Mouse (Mus musculus) kidney, embryonic 14.5 days (tissue): Measurements from ENCODE around the gene Spag7. TPM values are rescaled to one million over a fixed set of nuclear protein-coding genes. Genes with fewer than 3 reads are reported as not detected.

Experiments
- ATAC-seq: fragments of 200-750 bp; cut with Nextera tagmentation; 2 replicates; pipeline ENCODE4 v1.8.0; 2017; ENCODE audit warnings: moderate number of reproducible peaks, mild to moderate bottlenecking, moderate TSS enrichment, moderate library complexity; ENCODE audit not compliant: low FRiP score, low TSS enrichment
- H3K27ac ChIP-seq: fragments of 300-500 bp; sonication (generic); 2 replicates; pipeline ENCODE4 v1.5.1; 2014; ENCODE audit warnings: low read depth, mild to moderate bottlenecking, low read length, moderate library complexity, mixed read lengths
- H3K27me3 ChIP-seq: fragments of 300-500 bp; sonication (generic); 2 replicates; pipeline ENCODE4 v1.6.1; 2014; ENCODE audit warnings: mild to moderate bottlenecking, low read length; ENCODE audit not compliant: control insufficient read depth, insufficient read depth
- H3K36me3 ChIP-seq: fragments of 300-500 bp; sonication (generic); 2 replicates; pipeline ENCODE4 v1.6.1; 2014; ENCODE audit warnings: low read length, mixed read lengths; ENCODE audit not compliant: control insufficient read depth, insufficient read depth
- H3K4me1 ChIP-seq: fragments of 300-500 bp; sonication (generic); 2 replicates; pipeline ENCODE4 v1.6.1; 2014; ENCODE audit warnings: low read length, mixed read lengths; ENCODE audit not compliant: control insufficient read depth, insufficient read depth
- H3K4me2 ChIP-seq: fragments of 300-500 bp; sonication (generic); replicated peaks from 2 replicates; pipeline ENCODE4 v1.6.1; 2014; ENCODE audit warnings: low read depth, mild to moderate bottlenecking, low read length
- H3K4me3 ChIP-seq: fragments of 300-500 bp; sonication (generic); 2 replicates; pipeline ENCODE4 v1.5.1; 2014; ENCODE audit warnings: mild to moderate bottlenecking, low read length
- H3K9ac ChIP-seq: fragments of 300-500 bp; sonication (generic); 2 replicates; pipeline ENCODE4 v1.6.1; 2014; ENCODE audit warnings: low read depth, mild to moderate bottlenecking, low read length, moderate library complexity
- H3K9me3 ChIP-seq: fragments of 300-500 bp; sonication (generic); 2 replicates; pipeline ENCODE4 v1.6.1; 2016; ENCODE audit warnings: low read length; ENCODE audit not compliant: control insufficient read depth
- WGBS: fragments of 180-500 bp; shearing (Covaris S2); extraction: QIAGEN DNeasy Blood & Tissue Kit; methylation state at CpG from one replicate; pipeline ENCODE4 v1.1.7; 2014; 5-methylcytosine and 5-hydroxymethylcytosine counted together
- polyA plus RNA-seq: library from polyadenylated mRNA; unstranded; fragments of >200 nt; fragmentation: Nextera tagmentation; extraction: Ambion mirVana; gene quantifications from 2 replicates; pipeline ENCODE4 v1.2.1, GENCODE M21; 2014

The Spag7 gene
- polyA plus RNA-seq, 1 experiment from 2014 or later: 177 TPM

GRCm38 (mm10) chr11:70645461-70646258 lies 23.6 kb downstream of the Spag7 start:
- peaks cover 53% of the 10 kb centered on the region for H3K36me3 ChIP-seq
- peak overlapping the region; percentile 86; the same call in 1 of the 2 replicates for H3K27ac ChIP-seq
- peak overlapping the region; percentile 79 for H3K9ac ChIP-seq
- H3K4me3 ChIP-seq: peak overlapping the region; percentile 78
- H3K27me3 ChIP-seq: no peaks in the 10 kb centered on the region
- WGBS: 87% methylated on average over 12 of the region's 12 CpGs
- no peaks in the 10 kb centered on the region for H3K9me3 ChIP-seq
- H3K4me2 ChIP-seq: peak overlapping the region; percentile 87
- ATAC-seq: no peak
- H3K4me1 ChIP-seq: peaks cover 24% of the 10 kb centered on the region

GRCm38 (mm10) chr11:70644564-70645103 lies 24.6 kb downstream of the Spag7 start:
- no peak overlapping the region for H3K4me3 ChIP-seq
- WGBS: 99% methylated on average over 8 of the region's 8 CpGs
- H3K9ac ChIP-seq: no peak overlapping the region
- H3K4me1 ChIP-seq: peaks cover 24% of the 10 kb centered on the region
- no peak overlapping the region for H3K27ac ChIP-seq
- H3K36me3 ChIP-seq: peaks cover 43% of the 10 kb centered on the region
- no peak overlapping the region for H3K4me2 ChIP-seq
- no peaks in the 10 kb centered on the region for H3K9me3 ChIP-seq
- ATAC-seq: no peak
- H3K27me3 ChIP-seq: no peaks in the 10 kb centered on the region

- Histone ChIP-seq H3K36me3 (peaks cover 27% of the 10 kb centered on the region), H3K27me3 (no peaks in the 10 kb centered on the region), H3K9me3 (no peaks in the 10 kb centered on the region), H3K4me2 (no peak overlapping the region), H3K27ac (no peak overlapping the region), H3K4me1 (peaks cover 9% of the 10 kb centered on the region), H3K9ac (no peak overlapping the region), H3K4me3 (no peak overlapping the region)
- 92% methylated on average over 6 of the region's 6 CpGs for WGBS
- no peak for ATAC-seq
These were observed 26.2 kb downstream of the Spag7 start for GRCm38 (mm10) chr11:70643051-70643450.

GRCm38 (mm10) chr11:70641241-70641640 lies 28.0 kb downstream of the Spag7 start:
- ATAC-seq: no peak

GRCm38 (mm10) chr11:70639976-70640375 lies 29.2 kb downstream of the Spag7 start:
- Histone ChIP-seq H3K4me2 (no peak overlapping the region), H3K9me3 (no peaks in the 10 kb centered on the region), H3K27ac (no peak overlapping the region), H3K4me3 (no peak overlapping the region), H3K4me1 (no peaks in the 10 kb centered on the region), H3K9ac (no peak overlapping the region), H3K27me3 (no peaks in the 10 kb centered on the region), H3K36me3 (peaks cover 19% of the 10 kb centered on the region)
- WGBS: 85% methylated on average over 8 of the region's 8 CpGs
- no peak for ATAC-seq

More at GRCm38 (mm10) chr11:70641241-70641640, 28.0 kb downstream of the Spag7 start:
- H3K4me1 ChIP-seq: peaks cover 7% of the 10 kb centered on the region
- WGBS: 84% methylated on average over 7 of the region's 7 CpGs
- H3K4me2 ChIP-seq: no peak overlapping the region
- H3K27me3 ChIP-seq: no peaks in the 10 kb centered on the region
- H3K36me3 ChIP-seq: peaks cover 27% of the 10 kb centered on the region
- no peak overlapping the region for H3K4me3 ChIP-seq
- H3K9me3 ChIP-seq: no peaks in the 10 kb centered on the region
- H3K27ac ChIP-seq: no peak overlapping the region
- no peak overlapping the region for H3K9ac ChIP-seq

GRCm38 (mm10) chr11:70638714-70639278 lies 30.4 kb downstream of the Spag7 start, which contains the start of gene Gp1ba:
Gp1ba (plus strand) TSS chr11:70639122.
- H3K27ac ChIP-seq: no peak within 1 kb of the TSS
- 43% methylated on average over 5 of the region's 5 CpGs for WGBS
- no peaks in the 10 kb centered on the region for H3K27me3 ChIP-seq

GRCm38 (mm10) chr11:70638293-70638692 lies 30.9 kb downstream of the Spag7 start:
- Histone ChIP-seq H3K4me2 (no peak overlapping the region), H3K9ac (peak overlapping the region; percentile 31; the same call in 1 of the 2 replicates), H3K4me1 (no peaks in the 10 kb centered on the region), H3K4me3 (no peak overlapping the region), H3K27me3 (no peaks in the 10 kb centered on the region), H3K36me3 (peaks cover 4% of the 10 kb centered on the region; the same call in 1 of the 2 replicates), H3K9me3 (no peaks in the 10 kb centered on the region), H3K27ac (no peak overlapping the region)
- ATAC-seq: no peak
- WGBS: 95% methylated on average over 1 of the region's 1 CpGs

More at GRCm38 (mm10) chr11:70638714-70639278, 30.4 kb downstream of the Spag7 start, which contains the start of gene Gp1ba:
- H3K4me3 ChIP-seq: no peak within 1 kb of the TSS
- no peaks in the 10 kb centered on the region for H3K4me1 ChIP-seq
- no peak for ATAC-seq
- H3K9me3 ChIP-seq: no peaks in the 10 kb centered on the region
- peak within 1 kb of the TSS; percentile 31; the same call in 1 of the 2 replicates for H3K9ac ChIP-seq
- H3K4me2 ChIP-seq: no peak within 1 kb of the TSS
- peaks cover 7% of the 10 kb centered on the region; the same call in 1 of the 2 replicates for H3K36me3 ChIP-seq

- no peaks in the 10 kb centered on the region for H3K27me3 ChIP-seq
- H3K36me3 ChIP-seq: peaks cover under 1% of the 10 kb centered on the region; the same call in 1 of the 2 replicates
- no peak overlapping the region for H3K4me2 ChIP-seq
- no peak overlapping the region for H3K4me3 ChIP-seq
- no peaks in the 10 kb centered on the region for H3K9me3 ChIP-seq
- H3K9ac ChIP-seq: no peak overlapping the region
- no peak overlapping the region for H3K27ac ChIP-seq
- no peaks in the 10 kb centered on the region for H3K4me1 ChIP-seq
- no peak for ATAC-seq
- WGBS: 100% methylated on average over 1 of the region's 1 CpGs
These were observed 31.5 kb downstream of the Spag7 start for GRCm38 (mm10) chr11:70637764-70638163.

GRCm38 (mm10) chr11:70635601-70636000 lies 33.6 kb downstream of the Spag7 start:
- H3K27me3 ChIP-seq: no peaks in the 10 kb centered on the region
- no peak overlapping the region for H3K27ac ChIP-seq
- no peaks in the 10 kb centered on the region for H3K4me1 ChIP-seq
- WGBS: 75% methylated on average over 4 of the region's 4 CpGs
- H3K9me3 ChIP-seq: no peaks in the 10 kb centered on the region
- no peak overlapping the region for H3K4me3 ChIP-seq
- H3K36me3 ChIP-seq: no peaks in the 10 kb centered on the region
- no peak overlapping the region for H3K9ac ChIP-seq
- H3K4me2 ChIP-seq: no peak overlapping the region
- ATAC-seq: no peak
